Mouse (Mus musculus) layer of hippocampus, postnatal 36 days (tissue): ENCODE results near the gene Vps16. TPM values are rescaled to one million over a fixed set of nuclear protein-coding genes. Genes with fewer than 3 reads are reported as not detected.
A peak's percentile ranks its signal among the peaks of the same experiment; 100 is the strongest.

Experiments used
- DNase-seq, 2 experiments: peaks; one replicate each; pipeline ENCODE4 v3.0.0; 2022
- total RNA-seq, 2 experiments: library from RNA; stranded (reverse); gene quantifications; 2 replicates each; pipeline ENCODE4 v1.2.3; 2021

Vps16 gene
- 10 to 100 TPM; 85.2 to 98.0 TPM for total RNA-seq

DNA sequence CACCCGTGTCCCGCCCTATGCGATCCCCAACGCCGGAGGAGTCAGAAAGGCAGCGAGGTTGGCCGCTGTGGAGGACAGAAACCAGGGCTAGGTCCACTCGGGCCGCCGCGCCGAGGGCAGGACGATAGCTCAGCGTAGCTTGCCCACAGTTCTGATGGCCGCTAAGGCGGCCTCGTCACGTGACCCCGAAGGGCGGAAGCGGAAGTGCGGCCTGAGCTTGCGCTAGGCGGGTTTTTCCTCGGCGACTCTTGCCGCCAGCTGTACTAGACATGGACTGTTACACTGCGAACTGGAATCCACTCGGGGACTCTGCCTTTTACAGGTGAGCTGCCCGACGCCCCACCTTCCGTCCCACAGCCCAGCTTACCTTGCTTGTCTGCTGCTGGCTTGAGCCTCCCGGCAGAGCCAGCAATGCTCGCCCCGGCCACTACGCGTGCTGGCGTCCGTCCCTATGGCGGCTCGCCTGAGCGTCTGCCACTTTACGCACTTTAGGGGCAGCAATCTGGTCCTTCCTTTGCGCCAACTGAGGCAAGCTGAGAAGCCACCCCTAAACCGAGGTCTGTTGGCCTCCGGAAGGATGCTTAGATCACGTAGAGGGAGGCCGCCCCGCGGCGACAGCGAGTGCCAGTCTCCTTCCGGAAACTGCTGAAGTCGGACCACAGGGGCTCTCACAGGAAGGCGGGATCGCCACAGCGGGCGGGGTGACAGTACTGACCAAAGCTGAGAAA lies at the start of gene Vps16, which contains the start of gene Pced1a:
Gene Vps16 (plus strand): TSS at position 214 of the 728 bp plus-strand sequence.
Gene Pced1a (minus strand): TSS at position 576 of the 728 bp plus-strand sequence.
- peak; percentile 92 to 94 for DNase-seq

- no peak for DNase-seq
Observed at GRCm38 (mm10) chr2:130374951-130375350, 49.2 kb upstream of the Vps16 start.

DNA sequence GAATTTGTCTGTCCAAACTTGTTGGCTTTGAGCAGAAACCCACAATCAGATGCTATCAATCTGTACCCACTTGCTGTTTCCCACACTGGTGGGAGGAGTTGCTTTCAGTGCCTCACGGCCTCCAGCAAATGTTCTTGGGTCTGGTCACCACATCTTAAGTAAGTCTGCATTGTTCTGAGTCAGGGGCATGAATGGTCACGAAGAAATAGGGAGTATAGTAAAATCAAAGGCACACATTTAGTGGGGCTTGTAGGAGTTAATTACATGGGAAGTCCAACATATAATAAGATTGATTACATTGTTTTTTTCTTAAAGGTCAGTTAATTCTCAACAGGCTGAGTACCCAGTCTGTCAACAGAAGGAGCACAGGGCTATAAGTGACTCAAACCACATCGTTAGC lies 40.9 kb upstream of the Vps16 start:
- DNase-seq, result no peak

- DNase-seq, result no peak
Observed at GRCm38 (mm10) chr2:130383895-130384294, 40.2 kb upstream of the Vps16 start.

DNA sequence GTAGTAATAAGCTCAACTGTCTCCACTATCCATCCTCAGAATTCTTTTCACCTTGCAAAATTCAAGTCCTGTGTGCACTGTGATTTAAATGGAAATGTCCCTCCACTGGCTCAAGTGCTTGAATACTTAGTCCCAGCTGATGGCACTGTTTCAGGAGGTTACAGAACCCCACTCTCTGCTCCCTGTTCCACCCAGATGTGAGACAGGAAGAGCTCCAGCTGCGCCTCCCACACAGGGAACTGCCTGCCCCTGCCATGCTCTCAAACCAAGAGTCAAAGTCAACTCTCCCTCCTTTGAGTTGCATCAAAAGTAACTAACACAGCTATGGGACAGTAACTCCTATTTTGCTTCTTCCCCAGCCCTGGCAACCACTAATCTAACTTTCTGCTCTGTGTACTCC lies 37.9 kb upstream of the Vps16 start:
- no peak for DNase-seq

DNA sequence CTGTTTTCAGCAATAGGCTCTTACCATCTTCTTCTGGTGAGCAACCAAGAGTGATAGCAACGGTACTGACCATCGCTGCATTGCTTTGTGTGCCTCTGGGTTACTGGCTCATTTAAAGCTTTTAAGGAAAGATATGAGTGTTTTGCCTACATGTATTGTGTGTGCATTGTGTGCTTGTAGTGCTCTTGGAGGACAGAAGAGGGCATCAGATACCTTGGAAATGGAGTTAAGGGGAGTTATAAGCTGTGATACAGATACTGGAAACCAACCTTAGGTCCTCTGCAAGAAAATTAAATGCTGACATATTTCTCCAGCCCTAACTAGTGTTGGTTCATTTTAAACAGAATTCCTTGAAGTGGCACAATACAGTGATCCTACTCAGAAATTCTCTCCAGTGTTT lies 35.3 kb upstream of the Vps16 start:
- no peak for DNase-seq

DNA sequence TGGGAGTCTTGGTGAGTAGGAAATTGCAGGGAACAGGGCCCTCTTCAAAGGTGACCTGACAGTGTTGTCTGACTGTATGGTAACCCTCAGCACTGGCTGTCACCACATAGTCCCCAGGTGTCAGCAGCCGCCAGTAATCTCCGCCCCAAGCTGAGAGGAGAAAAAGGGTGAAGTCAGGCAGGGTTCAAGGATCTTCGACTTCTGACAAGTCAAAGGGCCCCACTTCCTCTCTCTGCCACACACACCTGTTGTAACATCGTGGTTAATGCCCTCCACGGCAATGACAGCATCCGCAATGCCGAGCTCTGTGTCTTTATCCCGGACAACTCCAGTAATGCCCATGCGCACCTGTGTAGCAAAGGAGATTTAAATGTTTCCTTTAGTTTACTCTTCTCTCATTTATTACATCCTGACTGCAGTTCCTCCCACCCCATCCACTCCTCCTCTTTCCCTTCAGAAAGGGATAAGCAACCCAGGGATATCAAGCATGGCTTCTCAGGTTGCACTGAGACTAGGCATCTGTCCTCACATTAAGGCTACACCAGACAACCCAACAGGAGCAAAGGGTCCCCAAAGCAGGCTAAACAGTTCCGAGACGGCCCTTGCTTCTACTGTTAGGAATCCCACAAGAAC lies 33.0 kb upstream of the Vps16 start:
- DNase-seq, result no peak

DNA sequence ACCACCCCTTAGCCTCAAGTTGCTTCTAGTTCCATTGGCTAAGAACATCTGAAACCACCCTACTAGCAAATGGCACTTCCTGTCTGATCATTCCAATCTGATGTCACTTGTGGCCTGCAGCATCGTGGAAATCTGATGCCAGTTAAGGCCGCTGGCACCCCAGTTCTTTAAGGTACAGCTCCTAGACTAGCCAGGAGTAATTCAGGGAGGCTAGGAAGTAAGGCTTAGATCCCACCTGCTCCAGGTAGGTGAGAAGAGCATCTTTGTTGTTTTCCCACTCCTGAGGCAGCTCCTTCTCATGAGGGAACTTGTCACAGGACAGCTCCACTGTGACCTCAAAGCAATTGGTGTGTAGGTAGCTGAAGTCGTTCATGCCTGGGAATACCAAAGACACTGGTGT lies 31.3 kb upstream of the Vps16 start:
- no peak for DNase-seq

DNA sequence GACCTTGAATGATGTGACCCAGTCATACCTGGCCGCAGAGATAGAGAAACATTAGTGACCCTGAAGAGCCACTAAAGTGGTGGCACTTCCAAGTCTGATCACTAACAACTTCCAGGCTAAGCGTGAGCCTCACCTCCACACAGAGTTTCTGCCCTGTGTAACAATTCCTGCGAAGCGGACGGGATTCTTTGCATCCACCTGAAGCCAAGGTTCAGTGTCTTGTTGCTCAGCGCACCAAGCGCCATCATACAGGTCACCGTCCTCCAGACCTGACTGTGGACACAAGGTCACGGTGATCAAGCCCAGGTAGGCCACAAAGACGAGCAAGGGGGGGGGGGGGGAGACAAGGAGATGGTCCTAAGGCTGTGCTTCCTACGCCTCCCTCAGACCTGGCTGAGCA lies 28.4 kb upstream of the Vps16 start:
- no peak for DNase-seq

DNA sequence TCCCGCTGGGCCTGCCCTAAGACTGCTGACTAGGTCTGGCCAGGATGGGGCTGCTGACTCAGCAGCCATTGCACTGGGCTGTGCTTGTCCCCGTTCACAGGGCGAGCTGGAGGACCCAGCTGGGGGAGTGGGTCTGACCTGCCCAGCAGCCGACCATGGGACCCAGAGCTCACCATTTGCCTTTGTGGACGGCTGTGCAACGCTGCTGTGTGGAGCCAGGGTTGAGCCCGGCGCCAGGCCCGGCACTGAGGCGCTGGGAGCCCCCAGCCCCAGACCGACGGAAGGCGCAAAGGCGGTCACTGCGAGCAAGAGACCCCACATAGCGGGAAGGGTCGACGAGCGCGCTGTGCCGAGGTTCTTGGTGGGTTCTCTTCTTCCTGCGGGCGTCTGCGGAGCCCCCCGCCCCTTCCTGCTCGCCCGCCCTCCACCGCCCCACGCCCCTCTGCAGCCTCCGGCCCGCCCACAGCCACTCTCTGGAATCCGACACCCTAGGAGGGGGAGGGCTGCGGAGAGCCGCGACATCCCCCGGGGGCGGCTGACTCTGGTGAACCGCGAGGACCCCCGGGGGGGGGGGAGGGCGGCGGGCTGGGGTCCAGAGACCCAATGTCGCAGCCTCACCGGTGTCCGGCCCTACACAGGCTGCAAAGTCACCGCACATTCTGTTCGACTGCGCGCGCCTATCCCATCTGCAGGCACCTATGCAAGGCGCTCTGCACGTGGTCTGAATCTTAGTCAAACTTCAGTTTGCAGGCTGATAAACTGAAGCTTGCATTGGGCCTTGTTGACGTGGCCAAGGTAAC lies 26.8 kb upstream of the Vps16 start, which contains the start of gene Cpxm1:
Gene Cpxm1 (minus strand): TSS at position 389 of the 800 bp plus-strand sequence.
- no peak for DNase-seq

DNA sequence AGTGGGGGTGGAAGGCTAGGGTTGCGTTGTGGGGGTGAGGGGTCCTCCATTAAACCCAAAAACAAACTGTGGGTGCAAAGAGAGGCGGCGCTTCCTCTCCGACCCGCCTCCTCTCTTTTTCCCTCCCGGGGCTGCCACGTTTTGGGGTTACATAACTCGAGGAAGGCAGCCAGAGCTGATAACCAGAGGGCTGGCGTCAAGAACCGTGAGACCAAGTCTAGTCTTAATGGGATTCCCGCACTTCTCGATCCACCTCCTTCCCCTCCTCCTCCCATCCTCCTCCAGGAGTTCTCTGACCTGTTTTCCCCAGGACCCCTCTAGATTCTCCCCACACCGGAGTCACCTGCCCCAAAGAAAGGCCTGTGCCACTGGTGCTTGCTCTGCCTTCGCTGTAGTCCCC lies 26.0 kb upstream of the Vps16 start:
- no peak for DNase-seq

- no peak for DNase-seq
Observed at GRCm38 (mm10) chr2:130400046-130400445, 24.1 kb upstream of the Vps16 start.

- no peak for DNase-seq
Observed at GRCm38 (mm10) chr2:130401891-130402290, 22.2 kb upstream of the Vps16 start.

- DNase-seq, result no peak
Observed at GRCm38 (mm10) chr2:130404939-130405338, 19.2 kb upstream of the Vps16 start, which contains the start of the genes Gm28372 and 1700020A23Rik. Gm28372 (plus strand) TSS chr2:130405239. 1700020A23Rik (plus strand) TSS chr2:130405259.

DNA sequence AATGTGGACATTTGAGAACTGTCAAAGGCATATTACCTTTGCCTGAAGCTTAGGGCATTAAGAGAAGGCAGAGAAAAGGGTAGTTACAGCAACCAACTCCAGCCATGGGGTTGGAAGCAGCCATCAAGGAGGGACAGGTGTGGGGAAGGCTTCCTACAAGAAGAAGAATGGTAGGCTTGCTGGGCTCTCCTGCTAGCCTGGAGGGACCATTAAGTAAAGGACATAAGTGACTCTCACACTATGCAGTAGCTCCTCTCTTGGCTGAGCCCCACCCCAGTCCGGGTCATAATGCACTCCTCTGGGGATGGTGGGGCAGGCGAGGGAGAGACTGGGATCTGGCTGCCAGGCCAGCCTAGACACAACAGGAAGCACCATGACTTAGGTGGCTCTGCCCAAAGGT lies 18.0 kb upstream of the Vps16 start, which contains the start of gene Tmem239:
Gene Tmem239 (plus strand): TSS at position 301 of the 400 bp plus-strand sequence.
- DNase-seq, result no peak

GRCm38 (mm10) chr2:130408194-130408593 lies 15.9 kb upstream of the Vps16 start:
- no peak for DNase-seq

DNA sequence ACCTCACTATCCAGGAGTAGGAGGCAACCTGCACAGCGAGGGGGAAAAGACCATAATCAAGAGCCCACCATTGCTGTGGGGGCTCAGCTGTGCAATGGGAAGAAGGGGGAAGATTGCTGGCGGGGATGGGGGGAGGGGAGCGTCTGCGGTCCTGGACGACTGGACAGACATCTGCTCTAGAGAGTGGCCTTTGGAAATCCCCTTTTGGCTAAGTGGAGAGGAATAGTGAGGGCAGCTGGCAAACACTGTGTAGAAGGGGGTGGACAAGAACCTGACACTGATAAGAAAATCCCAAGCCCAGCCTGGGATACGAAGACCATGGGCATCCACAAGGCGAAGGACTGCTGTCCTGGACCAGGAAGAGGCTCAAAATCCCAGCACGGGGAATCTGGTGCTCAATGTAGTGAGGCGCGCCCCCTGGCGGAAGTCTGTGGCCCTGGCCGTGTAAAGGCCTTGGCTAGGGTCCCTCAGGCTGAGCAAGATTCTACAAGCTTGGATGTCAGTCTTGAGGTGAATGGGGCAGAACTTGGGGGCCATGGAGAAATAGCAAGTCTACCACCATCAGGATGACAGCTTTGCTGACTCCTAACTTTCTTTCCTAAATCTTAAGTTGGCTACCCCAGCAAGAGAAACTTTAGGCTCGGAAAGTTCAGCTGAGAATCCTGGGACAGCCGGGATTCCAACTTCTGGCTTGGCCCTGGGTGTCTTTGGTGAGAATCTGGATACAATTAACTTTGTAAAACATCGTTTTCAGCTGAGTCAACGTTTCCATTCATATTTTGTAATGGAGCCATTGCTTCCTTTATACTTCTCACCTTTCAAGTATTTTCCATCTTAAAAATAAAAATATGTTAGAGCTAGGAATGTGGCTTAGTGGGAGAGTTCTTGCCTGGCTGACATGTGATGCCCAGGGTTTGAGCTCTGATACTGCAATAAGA lies 12.3 kb upstream of the Vps16 start:
- peak; percentile 79 to 84 for DNase-seq

GRCm38 (mm10) chr2:130412775-130413174 lies 11.4 kb upstream of the Vps16 start:
- no peak for DNase-seq

DNA sequence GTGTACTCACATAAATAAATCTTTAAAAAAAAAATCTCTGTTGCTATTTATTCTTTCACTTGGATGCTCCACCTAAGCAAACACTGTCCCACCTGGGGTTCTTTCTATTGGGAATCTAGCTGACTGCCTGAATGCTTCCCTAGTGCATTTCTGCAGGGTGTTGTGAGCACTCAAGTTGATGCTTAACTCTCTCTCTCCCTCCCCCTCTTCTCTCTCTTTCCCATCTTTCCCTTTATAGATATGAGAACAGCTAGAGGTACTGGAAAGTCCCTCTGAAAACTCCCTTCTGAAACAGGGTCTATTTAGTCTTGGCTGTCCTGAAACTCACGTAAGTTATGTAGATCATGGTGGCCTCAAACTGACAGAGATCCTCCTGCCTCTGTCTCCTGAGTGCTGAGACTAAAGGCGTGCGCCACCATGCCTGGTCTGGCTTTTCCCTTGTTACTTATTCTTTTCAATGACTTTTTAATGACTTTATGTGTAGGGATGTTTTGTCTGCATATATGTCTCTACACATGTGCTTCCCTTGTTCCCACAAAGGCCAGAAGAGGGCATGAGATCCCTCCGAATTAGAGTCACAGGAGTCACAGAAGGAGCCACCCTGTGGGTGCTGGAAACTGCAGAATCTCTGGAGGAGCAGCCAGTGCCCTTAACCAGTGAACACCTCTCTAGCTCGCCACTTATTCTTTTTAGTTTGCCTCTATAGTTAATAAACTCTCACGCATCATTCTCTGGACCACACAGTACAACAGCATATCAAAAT lies 9.9 kb upstream of the Vps16 start:
- no peak for DNase-seq

DNA sequence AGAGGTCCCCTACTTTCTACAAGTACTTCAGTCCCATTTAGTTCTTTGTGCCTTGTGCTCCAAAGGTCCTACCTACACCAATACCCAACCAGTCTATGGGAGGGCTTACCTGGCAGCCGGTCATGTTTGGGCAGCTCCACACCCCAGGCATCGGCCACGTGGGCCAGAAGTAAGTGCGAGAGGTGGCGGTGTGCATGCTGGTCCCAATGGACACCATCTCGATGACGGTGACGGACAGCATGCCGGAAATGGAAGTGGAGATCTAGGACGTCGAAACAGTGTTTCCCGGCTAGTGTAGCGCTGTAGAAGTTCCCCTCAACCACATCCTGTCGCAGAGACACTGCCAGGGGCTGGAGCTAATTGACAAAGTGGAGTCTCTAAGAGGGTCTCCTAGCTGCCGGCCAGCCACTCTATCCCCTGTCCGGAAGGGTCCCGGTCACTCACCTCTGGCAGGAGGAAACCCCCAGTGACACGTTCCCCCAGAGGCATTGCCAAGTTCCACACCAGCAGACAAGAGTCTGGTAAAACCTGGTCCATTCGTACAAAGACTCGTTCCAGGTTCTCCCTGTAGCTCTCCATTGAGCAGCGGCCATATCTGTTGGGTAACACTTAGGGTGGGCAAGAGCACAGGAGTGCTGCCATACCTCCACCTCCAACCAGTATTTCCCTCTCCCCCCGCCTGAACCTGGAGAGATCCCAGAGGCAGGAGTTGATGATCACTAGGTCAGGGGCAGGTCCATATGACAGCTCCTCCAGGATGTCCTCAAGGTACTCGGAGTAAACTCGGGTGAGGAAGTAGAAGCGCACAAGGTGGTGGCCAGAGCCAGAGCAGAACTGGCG lies 2.1 kb upstream of the Vps16 start:
- DNase-seq, result no peak
